Mouse (Mus musculus): ENCODE data around the gene Atad1.
"Not testable (repeated sequence)": the region's sequence is repeated elsewhere in the genome, so short reads cannot be mapped to it uniquely, and the experiment has no call there.

DNA sequence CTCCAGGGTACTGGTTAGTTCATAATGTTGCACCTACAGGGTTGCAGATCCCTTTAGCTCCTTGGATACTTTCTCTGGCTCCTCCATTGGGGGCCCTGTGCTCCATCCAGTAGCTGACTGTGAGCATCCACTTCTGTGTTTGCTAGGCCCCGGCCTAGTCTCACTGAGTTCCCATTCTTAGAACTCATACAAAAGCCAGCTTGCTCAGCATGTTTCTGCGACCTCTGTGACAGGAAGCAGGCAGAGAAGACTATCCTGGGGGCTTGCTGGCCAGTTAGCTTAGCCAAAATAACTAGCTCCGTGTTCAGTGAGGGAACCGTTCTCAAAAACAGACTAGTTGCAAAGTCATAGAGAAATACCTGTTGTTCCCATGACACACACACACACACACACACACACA, 47.8 kb upstream of the Atad1 start:
- TF ChIP-seq CTCF, POLR2A (IDR thresholded peaks at IDR 0.05; ENCODE audit: insufficient read depth, low read depth, low read length): not testable (repeated sequence)
